Mouse (Mus musculus) thymus, adult 2 months (tissue): ENCODE measurements around the gene Preb. TPM values are rescaled to one million over a fixed set of nuclear protein-coding genes. Genes with fewer than 3 reads are reported as not detected.

Source experiments
- DNase-seq: peaks from one replicate; pipeline ENCODE4 v3.0.0; 2021
- H3K27ac ChIP-seq: fragments of 200-500 bp; 2 replicates; pipeline ENCODE4 v1.5.1; 2012; ENCODE audit warnings: low read length, control low read depth; ENCODE audit not compliant: control insufficient read depth, insufficient read depth
- H3K27me3 ChIP-seq: fragments of 200-500 bp; 2 replicates; pipeline ENCODE4 v1.6.1; 2012; ENCODE audit warnings: mild to moderate bottlenecking, low read length, moderate library complexity, mixed read lengths; ENCODE audit not compliant: control insufficient read depth, insufficient read depth
- H3K36me3 ChIP-seq: fragments of 200-500 bp; 2 replicates; pipeline ENCODE4 v1.6.1; 2012; ENCODE audit warnings: mild to moderate bottlenecking, low read length, moderate library complexity; ENCODE audit not compliant: control insufficient read depth, insufficient read depth
- H3K4me1 ChIP-seq: fragments of 200-500 bp; replicated peaks from 2 replicates; pipeline ENCODE4 v1.6.1; 2012; ENCODE audit warnings: low read length; ENCODE audit not compliant: control insufficient read depth, insufficient read depth
- H3K4me3 ChIP-seq: fragments of 200-500 bp; 2 replicates; pipeline ENCODE4 v1.5.1; 2012; ENCODE audit warnings: mild to moderate bottlenecking, low read length, control low read depth, moderate library complexity; ENCODE audit not compliant: control insufficient read depth, insufficient read depth
- CTCF ChIP-seq: fragments of 200-500 bp; IDR thresholded peaks from 2 replicates; pipeline ENCODE4 v1.5.1; 2012; ENCODE audit warnings: mild to moderate bottlenecking, control low read depth, low read length, moderate library complexity, borderline replicate concordance; ENCODE audit not compliant: control insufficient read depth, poor library complexity, insufficient read depth; ENCODE audit errors: extremely low read depth
- POLR2A ChIP-seq: fragments of 200-500 bp; IDR thresholded peaks from 2 replicates; pipeline ENCODE4 v1.6.1; 2012; ENCODE audit warnings: mild to moderate bottlenecking, low read length, control low read depth, moderate library complexity; ENCODE audit not compliant: control insufficient read depth, poor library complexity, insufficient read depth; ENCODE audit errors: extremely low read depth
- WGBS: fragments of 180-500 bp; shearing (Covaris S2); methylation state at CpG from one replicate; pipeline ENCODE4 v1.1.7; 2018; 5-methylcytosine and 5-hydroxymethylcytosine counted together
- polyA plus RNA-seq: library from polyadenylated mRNA; depleted of rRNA; stranded (reverse); fragments of >200 nt; gene quantifications from 2 replicates; pipeline ENCODE4 v1.2.3, GENCODE M21; 2012

Gene Preb
- polyA plus RNA-seq, 1 experiment = 419 TPM

DNA sequence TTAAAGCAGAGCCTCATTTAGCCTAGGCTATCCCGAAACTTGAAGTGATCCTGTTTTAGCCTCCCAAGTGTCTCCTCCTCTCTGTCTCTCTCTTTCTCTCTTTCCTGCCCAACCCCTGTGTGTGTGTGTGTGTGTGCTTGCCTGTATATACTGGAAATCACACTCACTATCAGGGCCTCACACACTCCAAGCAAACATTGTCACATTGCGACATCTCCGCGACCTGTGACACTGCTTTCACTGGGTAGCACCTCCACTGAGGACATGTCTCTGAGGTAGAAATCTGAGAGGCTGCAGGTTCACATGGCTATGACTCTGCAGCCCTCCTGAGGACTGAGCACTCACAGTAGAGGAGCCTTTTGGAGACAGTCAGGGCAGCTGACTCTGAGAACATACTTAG, 6.0 kb upstream of the Preb start:
- Histone ChIP-seq H3K4me1 (peaks cover 2% of the 10 kb centered on the region), H3K27me3 (no peaks in the 10 kb centered on the region), H3K4me3 (no peak overlapping the region), H3K36me3 (no peaks in the 10 kb centered on the region), H3K27ac (no peak overlapping the region)
- 98% methylated on average over 4 of the region's 4 CpGs for WGBS
- DNase-seq = no peak
- TF ChIP-seq CTCF = no peak
- no peak for TF ChIP-seq POLR2A

DNA sequence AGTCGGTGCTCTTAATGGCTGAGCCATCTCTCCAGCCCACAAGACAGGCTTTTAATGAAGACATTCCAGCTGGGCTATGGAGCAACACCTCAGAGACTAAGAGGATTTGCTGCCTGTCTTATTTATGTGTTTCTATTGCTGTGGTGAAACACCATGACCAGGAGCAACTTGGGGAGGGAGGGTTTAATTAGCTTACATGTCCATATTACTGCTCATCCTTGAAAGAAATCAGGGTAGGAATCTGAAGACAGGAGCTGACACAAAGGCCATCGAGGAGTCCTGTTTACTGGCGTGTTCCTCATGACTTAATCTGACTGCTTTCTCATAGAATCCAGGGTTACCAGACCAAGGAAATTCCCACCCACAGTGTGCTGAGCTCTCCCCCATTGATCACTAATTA, 3.8 kb upstream of the Preb start:
- DNase-seq = no peak
- H3K4me1 ChIP-seq = peaks cover 12% of the 10 kb centered on the region
- H3K27ac ChIP-seq = no peak overlapping the region
- TF ChIP-seq POLR2A = no peak
- no peak for TF ChIP-seq CTCF
- 96% methylated on average over 3 of the region's 3 CpGs for WGBS
- no peaks in the 10 kb centered on the region for H3K27me3 ChIP-seq
- H3K4me3 ChIP-seq = no peak overlapping the region
- H3K36me3 ChIP-seq = no peaks in the 10 kb centered on the region

DNA sequence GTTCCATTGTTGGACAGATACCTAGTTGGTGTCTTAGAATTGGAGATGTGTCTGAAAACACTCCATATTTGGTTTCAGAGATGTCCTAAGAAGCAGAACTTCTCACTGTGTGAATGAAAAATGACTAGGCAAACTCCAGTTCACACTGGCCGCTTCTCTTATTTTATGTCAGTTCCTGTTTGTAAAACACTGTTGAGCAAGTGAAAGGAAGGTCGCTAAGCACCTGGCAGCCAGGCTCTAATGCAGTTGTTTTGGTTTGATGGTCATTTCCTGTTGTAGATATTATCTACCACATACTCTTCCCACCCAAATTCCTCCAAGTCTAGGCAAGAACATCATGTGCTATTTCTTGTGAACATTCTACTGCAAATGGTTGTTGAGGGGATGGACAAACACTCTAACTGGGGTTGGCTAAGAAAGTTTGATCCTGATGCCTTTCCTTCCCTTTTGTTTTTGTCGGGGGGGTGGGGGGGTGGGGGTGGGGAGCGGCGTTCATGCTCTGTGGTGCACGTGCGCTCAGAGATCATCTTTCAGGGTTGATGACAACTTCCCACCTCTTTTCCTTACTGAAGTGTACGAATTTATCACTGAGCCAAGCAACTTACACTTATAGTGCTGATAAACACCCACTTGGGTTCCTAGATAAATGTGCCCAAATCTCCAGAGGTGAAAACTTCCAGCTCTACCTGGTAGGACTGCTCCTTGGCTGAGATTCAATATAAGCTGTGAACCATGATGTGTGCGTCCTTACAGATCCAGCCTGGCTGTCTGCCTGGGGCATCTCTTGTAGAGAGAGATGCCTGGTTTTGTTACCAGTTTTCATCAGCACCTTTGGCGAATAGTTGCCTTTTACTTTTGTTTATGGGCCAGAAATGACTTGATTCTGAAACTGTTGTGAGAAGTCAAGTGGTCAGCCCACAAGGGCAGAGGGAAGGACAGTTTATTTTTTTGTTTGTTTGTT, 1.7 kb upstream of the Preb start:
- TF ChIP-seq POLR2A (no peak), CTCF (no peak)
- WGBS = 17% methylated on average over 10 of the region's 10 CpGs
- Histone ChIP-seq H3K4me1 (peaks cover 25% of the 10 kb centered on the region), H3K4me3 (no peak overlapping the region), H3K27ac (no peak overlapping the region; the same call in 1 of the 2 replicates), H3K36me3 (peaks cover 13% of the 10 kb centered on the region; the same call in 1 of the 2 replicates), H3K27me3 (no peaks in the 10 kb centered on the region)
- DNase-seq = no peak

DNA sequence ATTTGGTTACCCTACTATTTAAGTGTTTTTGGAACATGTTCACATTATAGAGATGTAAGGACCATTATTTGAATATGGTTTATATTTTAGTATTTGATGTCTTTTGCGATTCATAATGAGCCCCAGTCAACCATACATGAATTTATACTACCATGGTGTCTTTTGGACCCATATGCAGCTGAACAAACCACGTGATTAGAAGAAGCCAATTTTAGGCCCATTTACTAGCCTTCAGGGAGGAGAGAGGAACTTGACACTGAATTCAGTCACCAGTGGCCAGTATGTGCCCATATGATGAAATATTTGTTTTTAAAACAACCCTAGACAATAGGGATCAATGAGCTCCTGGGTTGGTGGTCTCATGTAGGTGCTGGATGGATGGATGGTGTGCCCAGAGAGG, 653 bp upstream of the Preb start:
- Histone ChIP-seq H3K4me1 (peaks cover 25% of the 10 kb centered on the region), H3K27me3 (no peaks in the 10 kb centered on the region), H3K36me3 (peaks cover 14% of the 10 kb centered on the region; the same call in 1 of the 2 replicates), H3K4me3 (no peak overlapping the region), H3K27ac (no peak overlapping the region; the same call in 1 of the 2 replicates)
- 77% methylated on average over 2 of the region's 2 CpGs for WGBS
- TF ChIP-seq POLR2A = no peak
- no peak for TF ChIP-seq CTCF
- DNase-seq = no peak

DNA sequence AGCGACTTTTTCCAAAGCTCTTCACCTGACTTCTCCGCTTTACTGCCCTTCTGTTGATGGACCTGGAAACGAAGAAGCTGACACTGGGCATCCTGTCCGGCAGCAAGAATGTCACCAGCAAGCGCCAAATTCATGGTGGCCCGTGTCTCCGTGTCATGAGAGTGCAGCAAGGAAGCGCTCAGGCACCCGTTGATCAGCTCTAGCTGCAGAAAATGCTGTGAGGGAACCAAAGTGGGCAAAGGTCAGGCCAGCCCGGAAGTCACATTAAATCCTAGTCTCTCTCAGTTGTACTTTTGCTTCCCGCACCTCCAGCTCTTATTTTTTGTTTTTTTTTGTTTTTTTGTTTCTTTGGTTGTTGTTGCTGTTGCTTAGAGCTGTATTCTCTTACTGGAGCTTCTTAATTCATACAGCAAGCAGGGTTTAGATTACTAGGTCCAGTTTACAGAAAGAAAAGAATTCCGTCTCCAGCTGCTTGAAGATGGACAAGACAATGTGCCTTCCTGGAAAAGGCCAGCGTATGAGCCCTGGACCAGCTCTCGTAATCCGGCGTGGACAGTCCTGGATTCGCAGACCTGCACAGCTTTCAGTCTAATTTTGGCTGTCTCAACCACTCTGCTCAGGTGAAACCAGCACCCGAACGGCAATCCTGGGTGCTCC, 835 bp downstream of the Preb start:
- peaks cover 25% of the 10 kb centered on the region for H3K4me1 ChIP-seq
- H3K27ac ChIP-seq = no peak overlapping the region
- no peak for DNase-seq
- TF ChIP-seq CTCF = no peak
- no peak for TF ChIP-seq POLR2A
- H3K4me3 ChIP-seq = peak overlapping the region; percentile 66
- WGBS = 34% methylated on average over 19 of the region's 19 CpGs
- H3K36me3 ChIP-seq = peaks cover 29% of the 10 kb centered on the region
- H3K27me3 ChIP-seq = no peaks in the 10 kb centered on the region

DNA sequence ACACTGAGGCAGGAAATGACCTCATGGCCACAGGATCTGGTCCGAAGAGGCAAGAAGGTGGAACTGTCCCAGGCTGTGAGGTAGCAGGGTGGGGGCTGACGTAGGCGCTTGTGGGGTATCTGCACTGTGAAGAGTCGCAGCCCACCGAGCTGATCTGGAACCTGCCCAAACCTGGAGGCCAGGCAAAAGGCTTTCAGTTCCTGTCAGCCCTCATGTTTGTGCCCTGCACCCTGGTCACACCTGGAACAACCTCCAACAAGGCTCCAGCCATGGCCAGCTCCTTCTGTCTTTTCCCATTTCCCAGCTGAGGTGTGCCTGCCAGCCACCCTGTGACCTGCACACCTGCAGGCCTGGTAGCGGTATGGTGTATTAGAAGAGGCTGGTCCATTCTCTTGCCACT, 2.3 kb downstream of the Preb start:
- Histone ChIP-seq H3K4me1 (peaks cover 25% of the 10 kb centered on the region), H3K36me3 (peaks cover 38% of the 10 kb centered on the region), H3K4me3 (no peak overlapping the region), H3K27me3 (no peaks in the 10 kb centered on the region), H3K27ac (no peak overlapping the region)
- TF ChIP-seq POLR2A = no peak
- no peak for TF ChIP-seq CTCF
- DNase-seq = no peak
- WGBS = 83% methylated on average over 6 of the region's 6 CpGs
